27 mouse cellular contexts compared by ENCODE assay signal in genomic region chr2:140865636-140866035, GRCm38 (mm10).
"Had no signal": no experiment of that assay in that cellular context is flagged by ENCODE, and none has a peak within 500 bp of the region (broad histone marks: within the 10 kb centered on the region; RNA-seq: fewer than 3 reads in every experiment).

No protein-coding gene starts in this region.

- DNase-seq: gastrocnemius, postnatal 10 days; gastrocnemius, postnatal 25 days; heart, adult 2 months; heart, postnatal 10 days; heart, postnatal 4 days; kidney, adult 18-20 months; kidney, adult 8-10 months; kidney, postnatal 10 days; kidney, postnatal 25 days; kidney, postnatal 4 days; liver; liver, embryonic 13.5 days; liver, postnatal 0 days had no signal

- H3K4me1 ChIP-seq: hindbrain, embryonic 10.5 days; hindbrain, embryonic 12.5 days; intestine, embryonic 15.5 days; liver, embryonic 13.5 days; liver, embryonic 15.5 days had no signal

- H3K4me2 ChIP-seq: heart, embryonic 12.5 days; hindbrain, embryonic 12.5 days; hindbrain, embryonic 14.5 days; intestine, embryonic 15.5 days; limb, embryonic 12.5 days; liver, embryonic 11.5 days; liver, embryonic 13.5 days; liver, embryonic 15.5 days had no signal

- H3K4me3 ChIP-seq: heart, adult 2 months; heart, embryonic 12.5 days; hindbrain, embryonic 10.5 days; hindbrain, embryonic 12.5 days; intestine, embryonic 15.5 days; layer of hippocampus, adult 2 months; left cerebral cortex, adult 2 months; limb, embryonic 10.5 days; limb, embryonic 12.5 days; liver, embryonic 13.5 days; liver, embryonic 15.5 days had no signal

- H3K36me3 ChIP-seq: heart, embryonic 12.5 days; hindbrain, embryonic 10.5 days; hindbrain, embryonic 12.5 days; intestine, embryonic 15.5 days; limb, embryonic 10.5 days; limb, embryonic 12.5 days; liver, embryonic 13.5 days; liver, embryonic 15.5 days had no signal

- H3K9me3 ChIP-seq: heart, embryonic 12.5 days; hindbrain, embryonic 10.5 days; hindbrain, embryonic 12.5 days; intestine, embryonic 15.5 days; limb, embryonic 10.5 days; limb, embryonic 12.5 days; liver, embryonic 13.5 days; liver, embryonic 15.5 days had no signal

- H3K9ac ChIP-seq: heart, embryonic 12.5 days; hindbrain, embryonic 12.5 days; hindbrain, embryonic 14.5 days; intestine, embryonic 15.5 days; limb, embryonic 12.5 days; liver, embryonic 13.5 days; liver, embryonic 15.5 days; liver, postnatal 0 days had no signal

- H3K27me3 ChIP-seq: heart, embryonic 12.5 days; hindbrain, embryonic 12.5 days; intestine, embryonic 15.5 days; limb, embryonic 12.5 days; liver, embryonic 13.5 days; liver, embryonic 15.5 days had no signal

- ATAC-seq: hindbrain, embryonic 16.5 days; inflammation-experienced regulatory T-cells, adult 6 months; intestine, embryonic 15.5 days; intestine, postnatal 0 days; liver, postnatal 0 days had no signal

- H3K27ac ChIP-seq: heart, adult 2 months; hindbrain, embryonic 10.5 days; hindbrain, embryonic 12.5 days; hindbrain, embryonic 14.5 days; intestine, embryonic 15.5 days; left cerebral cortex, adult 2 months; limb, embryonic 10.5 days; limb, embryonic 12.5 days; liver, embryonic 13.5 days; liver, embryonic 15.5 days had no signal
